Mouse (Mus musculus): Measurements from ENCODE around the gene Arl13b. TPM values are rescaled to one million over a fixed set of nuclear protein-coding genes. Genes with fewer than 3 reads are reported as not detected.
A peak's percentile ranks its signal among the peaks of the same experiment; 100 is the strongest.

Arl13b gene
- total and polyA plus RNA-seq, 3 experiments: 3.0 to 21.5 (median 15.6) TPM

- TF ChIP-seq GATA1 (IDR thresholded peaks at IDR 0.05; ENCODE audit: borderline replicate concordance, low read length): no peak
- no peak for TF ChIP-seq GATA2 (IDR thresholded peaks at IDR 0.05; ENCODE audit: borderline replicate concordance, low read depth, low read length)
- TF ChIP-seq TAL1 (conservative IDR thresholded peaks at IDR 0.05; ENCODE audit: low read depth, low read length): no peak
- TF ChIP-seq CTCF (IDR thresholded peaks at IDR 0.05; ENCODE audit: low read depth, low read length): no peak
- no peak for TF ChIP-seq POLR2AphosphoS5 (IDR thresholded peaks at IDR 0.05; ENCODE audit: insufficient replicate concordance, low read depth, low read length)
- peaks cover 36% of the 10 kb centered on the region for H3K4me1 ChIP-seq (ENCODE audit: insufficient read depth, low read depth, low read length)
- no peaks in the 10 kb centered on the region for H3K27me3 ChIP-seq (ENCODE audit: insufficient read depth, low read length)
- no peaks in the 10 kb centered on the region for H3K9me3 ChIP-seq (replicated peaks)
- no peak for ATAC-seq (ENCODE audit: extremely low read depth, insufficient number of reproducible peaks, low FRiP score, poor library complexity, severe bottlenecking)
- no peaks in the 10 kb centered on the region for H3K36me3 ChIP-seq (replicated peaks)
- peak overlapping the region; percentile 81 for H3K4me3 ChIP-seq (ENCODE audit: low read depth, low read length)
- no peak for DNase-seq (ENCODE audit: low spot score)
These were observed 6.8 kb upstream of the Arl13b start for GRCm38 (mm10) chr16:62853611-62854126.

DNA sequence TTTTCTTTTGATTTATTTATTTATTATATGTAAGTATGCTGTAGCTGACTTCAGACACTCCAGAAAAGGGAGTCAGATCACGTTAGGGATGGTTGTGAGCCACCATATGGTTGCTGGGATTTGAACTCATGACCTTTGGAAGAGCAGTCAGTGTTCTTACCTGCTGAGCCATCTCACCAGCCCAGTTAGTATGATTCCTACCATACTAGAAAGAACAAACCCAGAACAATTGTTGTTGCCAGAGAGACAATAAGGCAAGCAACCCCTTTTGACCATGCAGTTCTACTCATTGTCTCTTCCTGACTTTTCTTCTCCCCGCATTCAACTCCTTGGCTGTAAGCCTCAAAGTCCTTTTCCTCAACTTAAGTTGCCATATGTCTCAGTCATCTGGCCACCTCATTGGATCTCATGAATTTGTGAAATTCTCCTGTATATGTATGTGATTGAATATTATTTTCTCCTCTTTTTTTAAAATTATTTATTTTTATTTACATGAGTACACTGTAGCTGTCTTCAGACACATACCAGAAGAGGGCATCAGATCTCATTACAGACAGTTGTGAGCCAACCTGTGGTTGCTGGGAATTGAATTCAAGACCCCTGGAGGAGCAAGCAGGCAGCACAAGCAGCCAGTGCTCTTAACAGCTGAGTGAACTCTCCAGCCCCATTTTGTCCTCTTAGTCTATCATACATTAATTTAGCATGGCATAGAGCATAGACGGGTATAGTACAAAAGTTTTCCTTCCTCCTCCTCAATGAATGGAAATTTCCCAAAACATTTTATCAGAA lies 5.8 kb upstream of the Arl13b start:
- H3K4me1 ChIP-seq (ENCODE audit: insufficient read depth, low read depth, low read length): peaks cover 36% of the 10 kb centered on the region
- no peaks in the 10 kb centered on the region for H3K36me3 ChIP-seq (replicated peaks)
- DNase-seq (ENCODE audit: low spot score) (no peak), ATAC-seq (ENCODE audit: extremely low read depth, insufficient number of reproducible peaks, low FRiP score, poor library complexity, severe bottlenecking) (no peak)
- TF ChIP-seq GATA2 (IDR thresholded peaks at IDR 0.05; ENCODE audit: borderline replicate concordance, low read depth, low read length): no peak
- TF ChIP-seq TAL1 (conservative IDR thresholded peaks at IDR 0.05; ENCODE audit: low read depth, low read length): no peak
- no peak for TF ChIP-seq CTCF (IDR thresholded peaks at IDR 0.05; ENCODE audit: low read depth, low read length)
- TF ChIP-seq POLR2AphosphoS5 (IDR thresholded peaks at IDR 0.05; ENCODE audit: insufficient replicate concordance, low read depth, low read length): no peak
- H3K9me3 ChIP-seq (replicated peaks): no peaks in the 10 kb centered on the region
- H3K27me3 ChIP-seq (ENCODE audit: insufficient read depth, low read length): no peaks in the 10 kb centered on the region
- H3K4me3 ChIP-seq (ENCODE audit: low read depth, low read length): no peak overlapping the region

DNA sequence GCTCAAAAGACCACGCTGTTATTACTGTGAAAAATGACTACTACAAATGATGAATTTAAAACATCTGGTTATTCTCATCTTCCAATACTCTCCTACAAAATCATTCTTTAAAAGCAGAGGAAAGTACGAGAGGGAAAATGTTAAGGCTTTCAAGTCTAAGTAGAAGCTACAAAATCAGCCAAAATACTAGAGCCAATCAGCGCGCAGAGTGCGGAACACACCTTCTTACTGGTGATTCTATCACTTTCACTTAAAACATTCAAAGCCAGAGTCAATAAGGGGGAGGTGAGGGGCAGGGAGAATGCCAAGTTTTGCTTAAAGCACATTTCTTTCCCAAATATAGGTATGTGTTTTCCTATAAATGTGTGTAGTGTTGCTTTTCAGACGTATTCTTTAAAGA lies 1.5 kb downstream of the Arl13b start:
- Histone ChIP-seq H3K36me3 (replicated peaks) (no peaks in the 10 kb centered on the region), H3K27me3 (ENCODE audit: insufficient read depth, low read length) (no peaks in the 10 kb centered on the region), H3K4me3 (ENCODE audit: low read depth, low read length) (no peak overlapping the region), H3K4me1 (ENCODE audit: insufficient read depth, low read depth, low read length) (peaks cover 23% of the 10 kb centered on the region), H3K9me3 (replicated peaks) (no peaks in the 10 kb centered on the region)
- TF ChIP-seq POLR2AphosphoS5 (IDR thresholded peaks at IDR 0.05; ENCODE audit: insufficient replicate concordance, low read depth, low read length) (no peak), GATA2 (IDR thresholded peaks at IDR 0.05; ENCODE audit: borderline replicate concordance, low read depth, low read length) (no peak), TAL1 (conservative IDR thresholded peaks at IDR 0.05; ENCODE audit: low read depth, low read length) (no peak), GATA1 (IDR thresholded peaks at IDR 0.05; ENCODE audit: borderline replicate concordance, low read length) (no peak), CTCF (IDR thresholded peaks at IDR 0.05; ENCODE audit: low read depth, low read length) (no peak)
- DNase-seq (ENCODE audit: low spot score) (no peak), ATAC-seq (ENCODE audit: extremely low read depth, insufficient number of reproducible peaks, low FRiP score, poor library complexity, severe bottlenecking) (no peak)

DNA sequence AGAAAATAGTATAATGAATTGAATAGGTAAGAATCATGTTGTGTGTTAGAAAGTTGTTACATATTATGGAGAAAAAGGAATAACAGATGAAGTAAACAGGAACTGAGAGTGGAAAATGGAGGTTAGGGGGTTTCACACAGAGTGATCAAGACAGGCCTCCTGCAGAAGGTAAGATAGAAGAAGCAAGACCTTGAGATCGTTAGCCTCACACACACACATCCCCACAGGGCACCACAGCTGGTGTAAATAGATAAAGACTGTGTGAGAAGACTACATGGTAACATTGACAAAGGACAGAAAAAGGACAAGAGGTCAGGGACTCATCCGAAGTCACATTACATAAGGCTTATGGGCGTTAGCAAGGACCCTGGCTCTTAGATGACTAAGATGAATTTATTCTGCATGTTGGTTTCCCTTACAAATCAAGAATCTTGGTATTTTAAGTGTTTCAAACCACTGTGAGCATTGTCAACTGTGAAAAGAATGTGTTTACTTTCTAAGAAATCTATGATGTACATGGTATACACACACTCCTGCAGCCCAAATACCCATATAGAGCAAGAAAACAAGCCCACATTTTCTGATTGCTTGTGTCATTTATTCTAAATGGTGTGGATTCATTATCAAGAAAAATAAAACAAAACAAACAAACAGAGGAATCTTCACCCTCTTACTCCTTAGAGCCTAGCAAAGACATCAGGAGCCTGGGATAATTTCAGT lies 12.7 kb downstream of the Arl13b start:
- Histone ChIP-seq H3K4me1 (ENCODE audit: insufficient read depth, low read depth, low read length) (peaks cover 17% of the 10 kb centered on the region), H3K36me3 (replicated peaks) (peaks cover 3% of the 10 kb centered on the region), H3K4me3 (ENCODE audit: low read depth, low read length) (no peak overlapping the region), H3K27me3 (ENCODE audit: insufficient read depth, low read length) (no peaks in the 10 kb centered on the region), H3K9me3 (replicated peaks) (no peaks in the 10 kb centered on the region)
- DNase-seq (ENCODE audit: low spot score): no peak
- ATAC-seq (ENCODE audit: extremely low read depth, insufficient number of reproducible peaks, low FRiP score, poor library complexity, severe bottlenecking): peak; percentile 92
- TF ChIP-seq TAL1 (conservative IDR thresholded peaks at IDR 0.05; ENCODE audit: low read depth, low read length): peak; percentile 78
- TF ChIP-seq GATA1 (IDR thresholded peaks at IDR 0.05; ENCODE audit: borderline replicate concordance, low read length): no peak

DNA sequence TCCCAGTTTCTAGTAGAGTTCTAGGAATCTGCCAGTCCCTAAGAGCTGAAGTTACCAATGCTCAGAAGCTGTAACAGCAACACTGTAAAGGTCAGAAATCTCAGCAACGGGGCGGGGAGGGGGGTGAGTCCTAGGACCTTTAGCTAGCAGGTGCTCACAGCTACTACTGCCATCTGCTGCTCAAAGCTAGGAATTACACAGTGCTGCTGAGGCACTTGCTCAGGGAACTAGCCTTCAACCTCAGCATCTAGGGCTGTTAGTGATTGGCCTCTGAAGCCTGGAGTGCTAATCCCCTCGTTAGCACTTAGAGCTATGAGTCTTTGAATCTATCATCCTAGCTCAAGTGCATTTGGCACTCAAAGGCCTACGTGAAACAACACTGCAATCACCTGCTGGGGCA lies 14.4 kb downstream of the Arl13b start:
- TF ChIP-seq GATA2 (IDR thresholded peaks at IDR 0.05; ENCODE audit: borderline replicate concordance, low read depth, low read length) (no peak), POLR2AphosphoS5 (IDR thresholded peaks at IDR 0.05; ENCODE audit: insufficient replicate concordance, low read depth, low read length) (no peak), CTCF (IDR thresholded peaks at IDR 0.05; ENCODE audit: low read depth, low read length) (peak; percentile 97)
- H3K36me3 ChIP-seq (replicated peaks): peaks cover 3% of the 10 kb centered on the region
- no peaks in the 10 kb centered on the region for H3K27me3 ChIP-seq (ENCODE audit: insufficient read depth, low read length)
- H3K9me3 ChIP-seq (replicated peaks): no peaks in the 10 kb centered on the region
- no peak for DNase-seq (ENCODE audit: low spot score)
- H3K4me1 ChIP-seq (ENCODE audit: insufficient read depth, low read depth, low read length): peaks cover 17% of the 10 kb centered on the region
- H3K4me3 ChIP-seq (ENCODE audit: low read depth, low read length): no peak overlapping the region
- ATAC-seq (ENCODE audit: extremely low read depth, insufficient number of reproducible peaks, low FRiP score, poor library complexity, severe bottlenecking): peak; percentile 43

DNA sequence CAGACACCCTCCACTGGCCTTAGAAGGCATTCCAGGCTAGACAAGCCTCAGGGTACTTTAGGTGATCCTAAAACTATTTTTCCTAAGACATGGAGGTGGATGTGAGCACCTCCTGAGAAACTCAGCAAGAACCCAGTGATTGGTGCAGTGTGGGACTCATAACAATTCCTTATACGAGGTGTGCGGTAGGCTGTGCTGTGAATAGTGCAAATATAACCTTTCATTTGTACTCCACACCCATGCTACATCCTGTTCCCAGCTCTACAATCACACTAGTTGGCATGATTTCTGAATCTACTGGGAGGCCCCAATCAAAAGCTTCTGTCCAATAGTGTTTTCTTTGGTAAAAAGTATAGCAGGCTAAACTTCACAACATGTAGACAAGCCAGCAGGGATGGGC lies 14.8 kb downstream of the Arl13b start:
- H3K9me3 ChIP-seq (replicated peaks): no peaks in the 10 kb centered on the region
- no peak overlapping the region for H3K4me3 ChIP-seq (ENCODE audit: low read depth, low read length)
- peaks cover 3% of the 10 kb centered on the region for H3K36me3 ChIP-seq (replicated peaks)
- no peak for TF ChIP-seq TAL1 (conservative IDR thresholded peaks at IDR 0.05; ENCODE audit: low read depth, low read length)
- TF ChIP-seq GATA1 (IDR thresholded peaks at IDR 0.05; ENCODE audit: borderline replicate concordance, low read length): no peak
- no peaks in the 10 kb centered on the region for H3K27me3 ChIP-seq (ENCODE audit: insufficient read depth, low read length)
- peaks cover 17% of the 10 kb centered on the region for H3K4me1 ChIP-seq (ENCODE audit: insufficient read depth, low read depth, low read length)
- ATAC-seq (ENCODE audit: extremely low read depth, insufficient number of reproducible peaks, low FRiP score, poor library complexity, severe bottlenecking): no peak
- no peak for DNase-seq (ENCODE audit: low spot score)
